Mouse (Mus musculus): ENCODE data around the gene Yipf6.

DNA sequence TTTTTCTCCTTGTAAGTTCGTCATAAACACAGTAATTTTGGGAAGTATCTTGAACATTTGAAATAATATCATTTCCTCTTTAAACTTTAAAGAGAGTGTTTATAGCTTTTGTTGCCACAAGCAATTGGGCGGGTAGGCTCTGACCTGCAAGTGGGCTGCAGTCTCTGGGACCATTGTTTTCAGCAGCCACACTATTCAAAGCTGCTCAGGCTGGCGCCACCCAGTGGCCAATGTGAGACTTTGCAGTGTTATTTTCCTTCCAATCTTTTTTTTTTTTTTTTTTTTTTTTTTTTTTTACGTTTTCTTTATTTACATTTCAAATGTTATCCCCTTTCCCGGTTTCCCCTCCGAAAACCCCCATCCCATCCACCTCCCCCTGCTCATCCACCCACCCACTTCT lies 17.8 kb downstream of the Yipf6 start:
- TF ChIP-seq CTCF (IDR thresholded peaks at IDR 0.05; ENCODE audit: low read depth) (peak; percentile 67), EP300 (IDR thresholded peaks at IDR 0.05; ENCODE audit: low read depth) (no peak)

Data from liver, postnatal 0 days (tissue).